Mouse (Mus musculus) mesoderm, embryonic 11.5 days (tissue): Measurements from ENCODE around the gene Sbf1.

Experiments used
- DNase-seq: peaks from one replicate; pipeline ENCODE4 v3.0.0-alpha.2; 2012; ENCODE audit warnings: low read depth, low spot score

Gene Sbf1

DNA sequence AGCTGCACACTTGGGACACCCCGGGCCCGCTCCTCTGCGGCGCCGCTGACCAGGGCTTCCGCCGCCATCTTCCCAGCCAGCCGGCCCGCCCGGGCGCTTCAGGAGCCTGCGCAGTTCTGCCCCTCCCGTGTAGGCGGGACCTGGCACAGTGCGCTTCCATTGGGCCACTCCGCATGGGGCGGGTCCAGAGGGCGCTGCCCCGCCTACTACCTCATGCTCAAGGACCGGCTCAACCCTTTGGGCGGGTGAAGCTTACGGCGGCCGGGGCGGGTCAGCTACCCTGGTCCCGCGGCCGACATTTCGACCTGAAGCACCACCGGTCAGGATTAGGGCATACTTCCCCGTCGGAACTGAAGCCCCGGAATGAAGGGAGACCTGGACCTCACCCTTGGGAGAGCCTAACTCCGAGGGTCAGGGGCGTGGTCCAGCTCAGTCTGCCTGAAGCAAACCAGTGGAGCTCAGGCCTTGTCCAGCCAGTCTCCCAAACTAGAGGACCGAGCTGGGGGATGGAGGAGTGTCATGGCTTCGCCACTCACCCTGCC lies at the start of gene Sbf1:
Sbf1 (minus strand) TSS at position 122 of the 542 bp plus-strand sequence.
- peak; percentile 97 for DNase-seq

DNA sequence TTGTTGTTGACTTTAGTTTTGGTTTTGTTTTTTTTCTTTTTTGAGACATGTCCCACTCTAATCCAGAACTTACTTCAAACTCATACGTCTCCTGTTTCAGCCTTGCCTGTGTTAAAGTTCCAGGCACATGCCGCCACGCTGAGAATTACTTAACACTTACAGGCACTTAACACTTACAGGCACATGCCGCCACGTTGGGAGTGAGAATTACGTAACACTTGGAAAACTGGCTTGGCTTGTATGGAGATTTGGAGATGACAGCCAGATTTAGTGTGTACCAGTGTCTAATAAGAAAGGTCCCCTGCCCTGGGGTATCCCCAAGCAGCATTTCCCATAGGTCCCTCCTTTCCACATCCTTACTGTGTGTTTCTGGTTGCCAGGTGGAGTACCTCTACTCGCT lies 47.9 kb upstream of the Sbf1 start:
- DNase-seq, result no peak

DNA sequence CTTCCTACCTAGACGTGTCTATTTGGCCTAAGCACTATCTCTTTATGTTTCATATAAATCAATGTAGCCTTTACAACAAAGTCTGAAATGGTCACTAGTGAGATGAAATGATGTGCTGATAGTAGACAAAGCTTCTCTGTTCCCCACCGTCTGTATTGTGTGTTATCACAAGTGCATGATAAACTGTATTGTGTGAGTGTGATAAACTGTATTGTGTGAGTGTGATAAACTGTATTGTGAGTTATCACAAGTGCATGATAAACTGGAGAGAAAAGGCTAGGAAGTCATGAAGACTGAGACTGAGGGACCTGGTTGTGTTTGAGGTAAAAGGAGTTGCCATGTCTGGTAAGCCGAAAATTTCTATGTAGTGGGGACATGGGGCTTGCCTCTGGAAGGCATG lies 43.7 kb upstream of the Sbf1 start:
- no peak for DNase-seq

DNA sequence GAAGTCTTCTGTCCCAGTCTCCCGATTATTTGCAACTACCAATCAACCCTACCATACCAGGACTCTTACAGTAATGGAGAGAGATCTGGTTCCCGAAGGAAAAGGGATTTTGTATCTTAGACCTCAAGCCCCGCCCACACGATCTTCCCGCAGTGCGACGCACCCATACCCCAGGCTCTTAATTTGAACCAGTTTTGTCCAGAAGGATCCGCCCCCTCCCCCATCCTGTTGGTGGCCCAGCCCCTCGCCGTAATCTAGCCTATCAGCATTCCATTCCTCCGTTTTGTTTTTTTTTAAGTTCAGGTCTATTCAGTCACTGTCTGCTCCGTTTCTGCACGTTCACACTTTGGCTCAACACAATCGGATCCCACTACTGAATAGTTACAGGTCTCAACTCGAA lies 41.3 kb upstream of the Sbf1 start:
- DNase-seq, result peak; percentile 94

DNA sequence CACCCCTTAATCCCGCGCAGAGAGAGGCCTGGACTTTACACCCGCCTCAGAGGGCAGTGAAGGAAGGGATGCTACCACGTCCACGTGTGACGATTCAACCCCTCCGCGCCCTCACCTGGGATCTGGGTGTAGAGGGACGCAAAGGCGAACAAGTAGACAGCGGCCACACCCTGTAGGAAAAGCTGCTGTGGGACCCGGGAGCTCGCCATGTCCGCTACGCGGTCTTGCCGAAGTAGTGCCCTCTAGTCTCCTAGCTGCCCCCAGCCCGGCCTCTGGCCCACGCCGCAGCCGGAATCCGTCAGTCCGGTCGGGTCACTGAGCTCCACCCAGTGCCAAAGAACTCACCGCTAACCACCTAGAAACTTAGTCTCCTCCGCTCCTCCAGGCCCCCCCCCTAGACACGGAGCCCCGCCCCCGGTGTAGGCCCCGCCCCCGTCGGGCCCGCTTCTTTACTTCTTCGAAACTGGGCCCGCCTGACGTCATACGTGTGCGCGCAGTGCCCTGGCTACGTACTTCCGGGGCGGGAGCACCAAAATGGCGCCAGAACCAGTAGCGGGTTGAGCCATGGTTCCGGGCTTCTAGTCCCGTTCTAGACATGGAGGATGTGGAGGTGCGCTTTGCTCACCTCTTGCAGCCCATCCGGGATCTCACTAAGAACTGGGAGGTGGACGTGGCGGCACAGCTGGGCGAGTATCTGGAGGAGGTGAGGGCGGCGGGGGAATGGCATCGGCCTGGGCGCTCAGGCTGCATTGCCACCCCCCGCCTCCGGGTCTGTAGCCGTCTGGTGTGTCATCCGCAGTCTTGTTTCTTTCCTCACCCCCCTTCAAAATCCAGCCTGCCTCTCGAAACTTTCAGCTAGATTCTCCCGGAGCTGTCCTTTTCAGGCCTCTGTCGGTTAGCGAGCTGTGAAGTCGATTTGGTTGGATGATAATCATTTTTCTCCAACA lies 40.4 kb upstream of the Sbf1 start, which contains the start of the genes Lmf2 and Ncaph2:
Lmf2 (minus strand) TSS at position 419 of the 947 bp plus-strand sequence.
Ncaph2 (plus strand) TSS at position 479 of the 947 bp plus-strand sequence.
- peak; percentile 97 for DNase-seq

DNA sequence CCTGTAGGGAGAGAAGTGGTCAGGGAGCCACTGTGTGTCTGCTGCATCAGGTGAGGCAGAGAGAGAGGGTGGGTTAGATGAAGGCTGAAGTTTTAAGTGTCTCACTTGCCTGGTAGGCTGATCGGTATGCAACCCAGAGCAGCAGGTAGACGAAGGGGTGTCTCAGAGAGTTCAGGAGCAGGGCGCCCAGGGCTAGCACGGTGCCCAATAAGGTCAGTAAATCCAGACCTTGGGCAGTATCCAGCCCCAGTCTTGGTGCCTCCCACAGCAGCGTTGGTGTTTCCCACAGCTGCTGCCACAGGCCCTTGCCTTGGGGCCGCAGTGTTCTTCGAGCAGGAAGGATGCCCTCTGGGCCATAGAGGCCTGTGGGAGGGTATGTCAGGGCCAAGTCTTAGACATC lies 39.3 kb upstream of the Sbf1 start:
- DNase-seq, result no peak

DNA sequence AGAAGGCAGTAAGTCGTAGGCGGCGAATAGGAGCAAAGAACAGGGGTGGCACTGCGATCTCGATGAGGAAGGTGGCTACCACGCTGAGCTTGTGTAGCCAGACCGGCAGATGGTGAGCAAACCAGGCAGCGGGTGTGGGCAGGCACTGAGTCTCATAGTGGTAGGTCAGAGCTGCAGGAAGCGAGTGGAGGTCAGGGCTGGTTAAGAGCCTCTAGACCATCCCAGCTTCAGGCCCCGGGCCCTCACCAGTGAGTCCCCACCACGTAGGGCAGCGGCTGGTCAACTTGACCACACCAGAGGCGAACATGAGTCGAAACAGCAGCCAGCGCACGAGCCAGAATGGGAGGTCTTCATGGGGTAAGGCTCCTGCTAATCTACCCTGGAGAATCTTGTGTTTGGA lies 38.7 kb upstream of the Sbf1 start:
- DNase-seq, result no peak

DNA sequence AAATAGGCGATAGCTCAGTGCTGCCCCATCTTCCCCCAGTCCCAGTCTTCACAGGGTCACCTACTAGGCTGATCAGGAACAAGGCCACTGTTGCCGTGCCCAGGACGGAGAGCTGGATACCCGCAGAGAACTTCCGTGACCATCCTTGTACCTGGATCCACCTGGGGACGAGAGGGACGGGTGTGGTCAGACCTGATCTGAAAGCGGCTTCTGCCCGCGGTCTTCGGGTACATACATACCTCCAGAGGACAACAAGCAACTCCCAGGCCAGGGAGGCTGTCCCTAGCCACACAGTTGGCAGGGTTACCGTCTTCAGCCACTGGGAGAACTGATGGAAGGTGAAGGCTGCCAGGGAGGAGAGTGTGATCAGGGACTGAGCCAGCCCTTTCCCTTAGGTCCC lies 37.7 kb upstream of the Sbf1 start:
- DNase-seq, result no peak

DNA sequence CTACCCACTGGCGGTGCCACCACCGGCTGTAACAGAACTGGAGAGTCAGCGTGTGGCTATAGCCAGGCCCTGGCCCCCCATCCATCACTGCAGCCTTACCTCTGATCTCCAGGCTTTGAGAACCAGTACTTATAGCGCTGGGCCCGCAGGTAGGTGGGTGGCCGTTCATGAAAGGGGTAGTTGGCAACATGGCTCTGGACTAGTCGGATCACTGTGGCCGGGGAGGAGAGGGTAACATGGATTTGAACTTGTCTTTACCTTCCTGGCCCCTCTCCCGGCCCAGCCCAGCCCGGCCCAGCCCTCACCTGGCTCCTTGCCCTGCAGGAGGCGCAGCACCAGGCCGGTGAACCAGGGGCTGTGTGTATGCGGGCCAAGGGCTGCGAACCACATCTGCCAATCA lies 36.9 kb upstream of the Sbf1 start:
- no peak for DNase-seq

DNA sequence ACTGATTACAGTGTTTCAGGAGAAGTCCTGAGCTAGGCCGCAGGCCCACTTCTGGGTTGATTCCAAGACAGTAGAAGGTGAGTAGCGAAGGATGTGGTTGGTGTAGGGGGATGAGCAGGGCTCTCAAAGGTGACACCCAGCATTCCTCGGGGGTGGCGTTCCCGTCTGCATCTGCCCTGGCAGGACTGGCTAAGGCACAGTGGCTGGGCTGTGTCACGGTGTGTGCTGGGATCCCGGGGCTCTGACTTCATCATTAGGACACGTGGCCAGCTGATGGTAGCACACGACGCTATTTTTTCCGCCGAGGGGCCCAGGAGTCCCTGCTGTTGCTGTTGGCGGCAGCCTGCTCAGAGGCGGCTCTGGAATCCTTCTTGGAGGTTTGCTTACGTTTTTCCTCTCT lies 36.2 kb upstream of the Sbf1 start:
- DNase-seq, result no peak

DNA sequence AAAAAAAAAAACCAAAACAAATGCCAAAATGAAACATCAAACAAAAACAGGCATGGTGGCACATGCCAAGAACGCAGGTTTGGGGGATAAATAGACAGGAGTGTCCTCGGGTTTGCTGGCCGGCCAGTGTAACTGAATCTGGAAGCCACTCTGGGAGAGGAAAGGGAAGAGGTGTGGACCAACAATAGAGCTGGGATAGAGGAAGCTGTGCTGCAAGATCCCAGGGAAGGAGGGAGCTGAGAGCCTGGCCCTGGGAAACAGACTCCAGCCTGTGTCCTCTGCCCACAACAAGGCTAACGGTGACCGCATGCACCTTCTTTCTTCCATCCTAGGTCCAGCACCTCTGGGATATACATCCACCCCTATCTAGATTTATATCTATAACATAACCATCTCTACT lies 35.3 kb upstream of the Sbf1 start:
- DNase-seq, result no peak

DNA sequence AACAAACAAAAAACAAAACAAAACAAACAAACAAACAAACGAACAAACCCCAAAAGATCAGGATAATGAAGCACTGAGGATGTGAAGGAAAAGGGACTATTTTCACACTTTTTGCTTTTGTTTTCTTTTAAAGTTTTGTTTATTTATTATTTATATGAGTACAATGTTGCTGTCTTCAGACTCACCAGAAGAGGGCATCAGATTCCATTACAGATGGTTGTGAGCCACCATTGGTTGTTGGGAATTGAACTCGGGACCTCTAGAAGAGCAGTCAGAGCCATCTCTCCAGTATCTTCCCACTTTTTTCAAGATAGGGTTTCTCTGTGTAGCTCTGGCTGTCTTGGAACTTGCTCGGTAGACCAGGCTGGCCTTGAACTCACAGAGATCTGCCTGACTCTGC lies 28.2 kb upstream of the Sbf1 start:
- no peak for DNase-seq

DNA sequence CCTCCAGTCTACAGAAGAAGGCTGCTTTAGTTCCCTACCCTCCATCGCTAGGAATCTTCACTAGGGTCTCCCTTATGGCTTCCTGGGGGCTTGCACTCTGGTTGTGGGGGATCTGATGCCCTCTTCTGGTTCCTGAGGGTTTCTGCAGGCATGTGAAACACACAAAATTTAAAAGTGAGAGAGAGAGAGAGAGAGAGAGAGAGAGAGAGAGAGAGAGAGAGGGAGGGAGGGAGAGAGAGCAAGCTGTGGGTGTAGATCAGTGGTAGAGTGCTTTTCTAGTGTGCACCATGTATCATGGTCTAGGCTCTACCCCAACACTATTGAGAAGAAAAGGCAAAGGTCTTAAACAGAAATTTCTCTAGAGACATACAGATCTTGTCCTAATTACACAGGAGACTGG lies 26.6 kb upstream of the Sbf1 start:
- no peak for DNase-seq

DNA sequence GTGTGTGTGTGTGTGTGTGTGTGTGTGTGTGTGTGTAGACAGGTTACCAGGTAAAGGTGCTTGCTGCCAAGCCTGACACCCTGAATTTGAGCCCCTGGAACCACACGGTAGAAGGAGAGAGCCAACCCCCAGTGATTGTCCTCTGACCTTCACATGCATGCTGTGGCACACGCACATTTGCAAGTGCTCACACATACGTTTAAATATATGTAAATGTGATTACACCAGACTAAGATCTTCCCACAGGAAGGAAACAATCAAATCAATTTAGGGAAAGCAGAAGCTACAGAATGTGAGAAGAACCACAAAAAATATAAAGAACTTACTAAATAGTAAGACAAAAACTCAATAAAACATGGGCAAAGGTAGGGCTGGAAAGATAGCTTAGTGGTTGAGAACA lies 25.0 kb upstream of the Sbf1 start:
- DNase-seq, result no peak

DNA sequence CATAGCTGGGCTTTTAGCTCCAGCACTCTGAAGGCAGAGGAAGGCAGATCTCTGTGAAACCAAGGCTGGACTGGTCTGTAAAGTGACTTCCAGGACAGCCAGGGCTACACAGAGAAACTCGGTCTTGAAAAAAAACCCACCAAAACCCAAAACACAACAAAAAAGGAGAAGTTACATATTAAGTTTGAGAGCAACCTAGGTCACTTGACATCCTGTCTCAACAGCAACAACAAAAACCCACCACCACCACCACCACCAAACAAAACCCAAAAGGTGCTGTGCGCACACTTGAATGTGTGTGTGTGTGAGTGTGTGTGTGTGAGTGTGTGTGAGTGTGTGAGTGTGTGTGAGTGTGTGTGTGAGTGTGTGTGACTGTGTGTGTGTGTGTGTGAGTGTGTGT lies 24.6 kb upstream of the Sbf1 start:
- no peak for DNase-seq

DNA sequence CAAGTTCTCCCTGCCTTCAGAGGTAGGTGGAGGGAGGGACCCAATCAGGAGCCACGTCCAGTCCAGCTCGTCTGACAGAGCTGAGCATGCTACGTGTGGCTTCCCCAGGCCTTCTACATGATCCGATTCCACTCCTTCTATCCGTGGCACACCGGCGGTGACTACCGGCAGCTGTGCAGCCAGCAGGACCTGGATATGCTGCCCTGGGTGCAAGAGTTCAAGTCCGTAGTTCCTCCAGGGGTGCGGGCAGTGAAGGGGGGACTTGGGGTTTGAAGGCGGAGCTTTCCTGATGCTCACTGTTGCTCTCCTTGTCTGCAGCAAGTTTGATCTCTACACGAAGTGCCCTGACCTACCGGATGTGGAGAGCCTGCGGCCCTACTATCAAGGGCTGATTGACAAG lies 21.3 kb upstream of the Sbf1 start:
- no peak for DNase-seq

DNA sequence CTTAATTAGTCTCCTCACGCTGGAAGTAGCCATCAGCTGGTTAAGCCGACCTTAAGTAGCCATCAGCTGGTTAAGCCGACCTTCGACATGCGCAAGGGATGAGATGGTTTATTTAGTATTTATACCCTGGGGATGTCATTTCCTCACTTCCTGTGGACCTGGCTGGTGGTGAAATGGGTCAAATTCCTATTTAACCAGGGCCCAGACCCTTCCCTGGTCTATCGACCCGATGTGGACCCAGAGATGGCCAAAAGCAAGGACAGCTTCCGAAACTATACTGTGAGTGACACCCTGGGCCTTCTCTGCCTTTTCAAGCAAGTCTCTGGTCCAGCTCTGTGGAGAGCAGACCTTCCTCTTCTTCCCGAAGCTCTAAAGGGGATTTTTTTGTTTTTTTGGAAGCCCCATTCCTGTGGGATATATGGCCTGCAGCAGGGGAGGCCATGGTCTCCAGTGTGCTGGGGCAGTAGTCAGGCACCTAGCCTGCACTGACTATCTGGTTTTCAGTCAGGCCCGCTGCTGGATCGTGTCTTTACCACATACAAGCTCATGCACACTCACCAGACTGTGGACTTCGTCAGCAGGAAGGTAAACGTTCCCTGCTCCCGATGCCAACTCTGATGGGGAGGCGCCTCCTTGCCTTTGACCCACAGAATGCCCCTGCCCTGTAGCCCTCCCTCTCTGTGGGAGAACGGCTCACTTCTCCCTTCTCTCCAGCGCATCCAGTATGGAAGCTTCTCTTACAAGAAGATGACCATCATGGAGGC lies 19.8 kb upstream of the Sbf1 start:
- DNase-seq, result no peak

DNA sequence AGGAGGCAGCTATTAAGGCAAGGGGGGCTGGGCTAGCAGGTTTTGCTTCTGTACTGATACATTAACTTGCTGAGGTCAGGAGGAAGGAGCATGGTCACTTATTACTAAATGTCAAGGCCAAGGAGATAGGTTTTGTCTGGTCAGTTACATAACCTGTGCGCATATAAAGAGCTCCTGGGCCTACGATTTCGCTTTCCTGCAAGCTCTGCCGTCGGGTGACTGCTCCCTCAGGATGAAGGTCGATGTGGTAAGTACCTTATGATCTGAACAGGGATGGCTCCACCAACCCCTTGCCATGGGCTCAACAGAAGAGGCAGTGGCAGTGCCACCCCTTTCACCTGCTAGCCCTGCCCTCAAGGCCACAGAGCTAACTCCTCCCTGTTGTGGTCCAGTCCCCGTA lies 19.2 kb upstream of the Sbf1 start, which contains the start of gene Miox:
Miox (plus strand) TSS at position 128 of the 400 bp plus-strand sequence.
- no peak for DNase-seq

DNA sequence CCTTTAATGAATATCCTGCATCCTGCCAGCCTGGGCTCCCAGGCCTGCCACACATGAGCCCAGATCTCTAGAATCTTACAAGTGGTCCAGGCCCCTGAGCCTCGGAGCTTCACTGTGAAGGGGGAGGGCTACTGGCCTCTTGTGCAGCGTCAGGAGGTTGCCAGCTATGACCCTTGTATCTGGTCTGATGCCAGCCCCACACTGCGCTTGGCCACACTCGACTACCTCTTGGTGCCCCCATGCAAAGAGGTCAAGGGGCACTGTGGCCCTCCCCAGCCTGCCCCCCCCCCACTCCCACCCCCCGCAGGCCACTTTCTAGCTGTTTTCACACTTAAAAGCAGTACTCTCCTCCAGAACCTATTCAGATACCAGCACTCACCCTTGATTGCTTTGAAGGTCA lies 11.3 kb upstream of the Sbf1 start:
- DNase-seq, result no peak

DNA sequence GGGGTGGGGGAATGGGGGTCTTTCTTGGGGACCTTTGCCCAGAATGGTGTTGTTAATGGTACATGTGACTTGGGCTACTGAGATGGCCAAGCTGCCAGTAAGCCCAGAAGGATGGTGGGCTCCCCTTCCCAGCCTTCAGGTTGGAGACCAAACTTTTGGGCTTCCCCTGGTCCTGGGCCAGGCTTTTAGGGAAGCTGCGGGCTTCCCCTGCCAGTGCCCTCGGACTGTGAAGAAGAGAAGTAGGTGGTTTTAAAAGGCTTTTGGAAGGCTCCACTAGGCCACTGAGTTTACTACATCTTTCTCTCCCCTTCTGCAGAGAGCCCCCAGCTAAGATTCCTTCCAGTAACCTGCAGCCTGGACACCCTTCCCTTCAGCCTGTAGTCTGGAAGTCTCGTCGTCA lies 8.5 kb upstream of the Sbf1 start:
- no peak for DNase-seq

DNA sequence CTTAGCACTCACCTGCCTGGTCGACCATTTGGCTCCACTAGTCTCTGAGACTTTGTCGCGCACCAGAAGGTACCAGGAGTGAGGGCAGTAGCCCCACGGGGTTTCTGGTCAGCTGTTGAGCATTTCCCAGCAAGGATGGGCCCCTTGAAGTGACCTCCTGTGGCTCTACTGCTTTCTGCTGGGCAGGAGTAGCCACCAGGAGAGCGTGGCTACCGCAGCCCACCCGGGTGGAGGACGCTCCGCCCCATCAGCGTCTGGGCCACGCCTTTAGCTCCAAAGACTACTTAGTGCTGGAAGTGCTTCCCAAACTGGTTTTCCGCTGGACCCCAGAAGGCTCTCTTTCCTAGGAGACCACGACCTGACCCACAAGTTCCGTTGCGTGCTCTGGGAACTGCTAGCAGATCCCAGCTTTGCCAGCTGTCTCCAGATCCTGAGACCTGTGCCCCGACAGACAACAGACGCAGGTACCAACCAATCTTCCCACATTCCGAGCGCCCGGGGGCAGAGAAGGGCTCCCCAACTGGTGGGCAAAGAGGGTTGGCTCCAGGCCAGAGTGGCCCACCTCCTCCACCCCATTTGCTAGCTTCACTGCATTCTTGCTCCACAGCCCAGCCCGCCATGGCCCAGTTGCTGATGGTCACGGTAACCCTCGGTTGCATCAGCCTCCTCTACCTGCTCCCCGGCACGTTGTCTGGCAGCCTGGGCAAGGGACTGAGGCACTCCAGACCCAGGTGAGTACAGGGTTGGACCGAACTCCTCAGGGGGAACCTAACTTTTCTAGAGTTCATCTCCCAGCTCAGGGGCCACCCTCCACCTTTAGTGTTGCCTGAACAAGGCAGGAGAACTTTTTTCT lies 7.8 kb upstream of the Sbf1 start, which contains the start of gene Adm2:
Adm2 (plus strand) TSS at position 51 of the 853 bp plus-strand sequence.
- peak; percentile 16 for DNase-seq
